Mouse (Mus musculus): ENCODE measurements around the gene Zfp985.
"Not testable (repeated sequence)": the region's sequence is repeated elsewhere in the genome, so short reads cannot be mapped to it uniquely, and the experiment has no call there.

Zfp985 gene

GRCm38 (mm10) chr4:147553071-147553470 lies at the start of gene Zfp985:
TSS of gene Zfp985 (plus strand) at chr4:147553277.
- not testable (repeated sequence) for DNase-seq (ENCODE audit: low spot score)

GRCm38 (mm10) chr4:147509174-147509573 lies 43.9 kb upstream of the Zfp985 start:
- DNase-seq (ENCODE audit: low spot score) = no peak

GRCm38 (mm10) chr4:147518981-147519380 lies 34.1 kb upstream of the Zfp985 start:
- DNase-seq (ENCODE audit: low spot score) = no peak

- DNase-seq (ENCODE audit: low spot score) = no peak
These were observed 33.0 kb upstream of the Zfp985 start for GRCm38 (mm10) chr4:147520100-147520499.

GRCm38 (mm10) chr4:147525125-147525524 lies 28.0 kb upstream of the Zfp985 start:
- DNase-seq (ENCODE audit: low spot score) = no peak

GRCm38 (mm10) chr4:147530366-147530765 lies 22.7 kb upstream of the Zfp985 start:
- no peak for DNase-seq (ENCODE audit: low spot score)

- DNase-seq (ENCODE audit: low spot score) = not testable (repeated sequence)
These were observed 17.2 kb upstream of the Zfp985 start for GRCm38 (mm10) chr4:147535916-147536315.

- DNase-seq (ENCODE audit: low spot score) = no peak
These were observed 15.4 kb upstream of the Zfp985 start for GRCm38 (mm10) chr4:147537702-147538101.

- DNase-seq (ENCODE audit: low spot score) = not testable (repeated sequence)
These were observed 13.2 kb upstream of the Zfp985 start, which contains the start of gene Gm16503 for GRCm38 (mm10) chr4:147539918-147540317. TSS of gene Gm16503 (plus strand) at chr4:147540218.

- no peak for DNase-seq (ENCODE audit: low spot score)
These were observed 12.0 kb upstream of the Zfp985 start for GRCm38 (mm10) chr4:147541105-147541504.

- DNase-seq (ENCODE audit: low spot score) = not testable (repeated sequence)
These were observed 1.3 kb downstream of the Zfp985 start for GRCm38 (mm10) chr4:147554361-147554760.

GRCm38 (mm10) chr4:147556921-147557320 lies 3.8 kb downstream of the Zfp985 start:
- DNase-seq (ENCODE audit: low spot score) = not testable (repeated sequence)

GRCm38 (mm10) chr4:147558011-147558410 lies 4.9 kb downstream of the Zfp985 start:
- not testable (repeated sequence) for DNase-seq (ENCODE audit: low spot score)

GRCm38 (mm10) chr4:147559096-147559495 lies 6.0 kb downstream of the Zfp985 start:
- DNase-seq (ENCODE audit: low spot score) = peak; percentile 19

GRCm38 (mm10) chr4:147565426-147566220 lies 12.5 kb downstream of the Zfp985 start:
- no peak for DNase-seq (ENCODE audit: low spot score)

GRCm38 (mm10) chr4:147571156-147571555 lies 18.1 kb downstream of the Zfp985 start:
- DNase-seq (ENCODE audit: low spot score) = not testable (repeated sequence)

- DNase-seq (ENCODE audit: low spot score) = not testable (repeated sequence)
These were observed 26.3 kb downstream of the Zfp985 start for GRCm38 (mm10) chr4:147579371-147579770.

GRCm38 (mm10) chr4:147586511-147587473 lies 33.7 kb downstream of the Zfp985 start:
- DNase-seq (ENCODE audit: low spot score) = no peak

- not testable (repeated sequence) for DNase-seq (ENCODE audit: low spot score)
These were observed 41.6 kb downstream of the Zfp985 start for GRCm38 (mm10) chr4:147594630-147595029.

GRCm38 (mm10) chr4:147597685-147598084 lies 44.6 kb downstream of the Zfp985 start:
- DNase-seq (ENCODE audit: low spot score) = no peak

- no peak for DNase-seq (ENCODE audit: low spot score)
These were observed 45.8 kb downstream of the Zfp985 start for GRCm38 (mm10) chr4:147598831-147599230.

GRCm38 (mm10) chr4:147601881-147602280 lies 48.8 kb downstream of the Zfp985 start:
- no peak for DNase-seq (ENCODE audit: low spot score)

Data from lung, postnatal 25 days (tissue).